ENCODE assay signal across 16 mouse cellular contexts in the genomic region with DNA sequence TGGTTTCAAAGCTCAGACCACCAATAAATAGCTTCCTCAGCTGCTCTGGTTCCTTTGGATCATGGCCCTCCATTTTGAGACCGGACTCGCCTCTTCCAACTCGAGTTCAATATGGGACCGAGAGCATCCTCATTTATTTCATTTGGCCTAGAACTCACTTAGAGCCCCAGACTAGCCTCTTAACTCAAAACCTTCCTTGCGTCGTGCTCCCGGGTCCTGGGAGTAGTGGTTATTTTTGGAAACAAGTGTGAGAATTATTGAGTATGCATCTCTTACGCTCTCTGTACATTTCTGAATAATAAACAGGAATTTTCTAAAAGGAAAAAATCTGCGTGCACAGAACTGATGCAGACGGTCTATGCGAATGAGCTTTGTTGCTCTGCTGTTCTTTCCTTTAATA. TPM values are rescaled to one million over a fixed set of nuclear protein-coding genes. Genes with fewer than 3 reads are reported as not detected.
DNase-seq lines count a peak whose midpoint lies in the region; TF ChIP-seq lines count a peak whose summit lies in the region.
"Had no signal": no experiment of that assay in that cellular context is flagged by ENCODE, and none has a peak within 500 bp of the region (broad histone marks: within the 10 kb centered on the region; RNA-seq: fewer than 3 reads in every experiment).

A gene (minus strand): TSS at position 101 of the 400 bp plus-strand sequence.

- no peak within 1 kb of the TSS for H3K4me3 ChIP-seq in left cerebral cortex, adult 2 months

- intact Hi-C loops in left cerebral cortex, adult 2 months (cut with DNase I): no loop called here

- DNase-seq in telencephalon, adult 2 months (ENCODE audit: low read depth, low spot score): peak; percentile 4
- DNase-seq in left cerebral cortex, adult 2 months (ENCODE audit: extremely low spot score in 1 of 2, low spot score in 2 of 2): no peak
- DNase-seq: adrenal gland, adult 2 months; adrenal gland, adult 8-10 months; adrenal gland, postnatal 10 days; adrenal gland, postnatal 14 days; adrenal gland, postnatal 25 days; adrenal gland, postnatal 36 days; B cell, adult 2 months; cerebellum, adult 11 months; cerebellum, adult 11-12 months; cerebellum, adult 18-20 months; cerebellum, adult 2 months had no signal

- TF ChIP-seq CTCF in left cerebral cortex, adult 2 months (IDR thresholded peaks at IDR 0.05): no peak

- no peak within 1 kb of the TSS for H3K27ac ChIP-seq in left cerebral cortex, adult 2 months

RNA-seq across cellular contexts. Expression of the gene that starts here (rescaled TPM):
- total RNA-seq in left cerebral cortex, adult 2 months (2021): not detected
- total RNA-seq: adrenal gland, adult 2 months; adrenal gland, postnatal 14 days; adrenal gland, postnatal 25 days; adrenal gland, postnatal 4 days; CH12.LX; ES-E14 had no signal
